Mouse (Mus musculus) ES-E14 (cell line): Measurements from ENCODE around the gene Tulp2. TPM values are rescaled to one million over a fixed set of nuclear protein-coding genes. Genes with fewer than 3 reads are reported as not detected.

Source experiments
- DNase-seq: peaks from one replicate; pipeline ENCODE4 v3.0.0-alpha.2; 2013; ENCODE audit warnings: low read depth, low spot score
- H3K27ac ChIP-seq: 2 replicates; pipeline ENCODE4 v1.5.1; 2012; ENCODE audit warnings: low read depth, mild to moderate bottlenecking, low read length, moderate library complexity, mixed read lengths; ENCODE audit not compliant: poor library complexity, insufficient read depth, severe bottlenecking
- H3K36me3 ChIP-seq: 2 replicates; pipeline ENCODE4 v1.6.1; 2012; ENCODE audit warnings: mild to moderate bottlenecking, low read length, moderate library complexity, mixed read lengths; ENCODE audit not compliant: control insufficient read depth, poor library complexity, insufficient read depth, severe bottlenecking
- H3K4me1 ChIP-seq, 2 experiments: fragments of 150-350 bp in 1 of 2; sonication (generic) in 1 of 2; 2 replicates each; pipeline ENCODE4 v1.6.1; 2012; ENCODE audit warnings: low read length in 2 of 2, mild to moderate bottlenecking in 1 of 2, mixed read lengths in 1 of 2; ENCODE audit not compliant: control insufficient read depth in 2 of 2, insufficient read depth in 2 of 2, poor library complexity in 1 of 2
- H3K4me3 ChIP-seq, 2 experiments: fragments of 150-350 bp in 1 of 2; sonication (generic) in 1 of 2; 2 replicates each; pipeline ENCODE4 v1.5.1; 2012; ENCODE audit warnings: low read length in 2 of 2, low read depth in 1 of 2, mild to moderate bottlenecking in 1 of 2, mixed read lengths in 1 of 2; ENCODE audit not compliant: insufficient read depth in 1 of 2, poor library complexity in 1 of 2, severe bottlenecking in 1 of 2
- H3K9ac ChIP-seq: 2 replicates; pipeline ENCODE4 v1.6.1; 2012; ENCODE audit warnings: low read depth, mild to moderate bottlenecking, low read length, mixed read lengths; ENCODE audit not compliant: poor library complexity, insufficient read depth, severe bottlenecking
- H3K9me3 ChIP-seq: fragments of 150-350 bp; sonication (generic); 2 replicates; pipeline ENCODE4 v1.6.1; 2012; ENCODE audit warnings: low read depth, mild to moderate bottlenecking, low read length; ENCODE audit not compliant: control insufficient read depth, insufficient read depth
- CHD2 ChIP-seq: IDR thresholded peaks from 2 replicates; pipeline ENCODE4 v1.6.1; 2014; ENCODE audit warnings: mild to moderate bottlenecking, low read depth, low read length, inconsistent platforms
- HCFC1 ChIP-seq: IDR thresholded peaks from 2 replicates; pipeline ENCODE4 v1.6.1; 2012; ENCODE audit warnings: low read length, inconsistent platforms, borderline replicate concordance; ENCODE audit not compliant: insufficient read depth
- MAFK ChIP-seq: IDR thresholded peaks from 2 replicates; pipeline ENCODE4 v1.6.1; 2014; ENCODE audit warnings: mild to moderate bottlenecking, low read depth, low read length, inconsistent platforms; ENCODE audit not compliant: insufficient read depth
- ZC3H11A ChIP-seq: IDR thresholded peaks from 2 replicates; pipeline ENCODE4 v1.6.1; 2012; ENCODE audit warnings: low read depth, mild to moderate bottlenecking, inconsistent platforms, low read length, borderline replicate concordance
- ZNF384 ChIP-seq: IDR thresholded peaks from 2 replicates; pipeline ENCODE4 v1.6.1; 2012; ENCODE audit warnings: low read depth, low read length, inconsistent platforms
- in situ Hi-C, 2 experiments: fragments of 600-800 bp; cut with MboI; formaldehyde crosslinking; loops; one replicate each; pipeline ENCODE4 v1.15.1; 2025; ENCODE audit warnings: low sequenced_read_pairs in 2 of 2, inconsistent platforms in 1 of 2; ENCODE audit not compliant: unreplicated experiment in 2 of 2
- total RNA-seq: library from RNA; depleted of rRNA; stranded (reverse); fragments of 300-350 nt; gene quantifications from 2 replicates; pipeline ENCODE4 v1.2.3, GENCODE M21; 2012

The Tulp2 gene
- total RNA-seq, 1 experiment: 2.6 TPM

- Histone ChIP-seq H3K4me1 (peaks cover 14 to 38% of the 10 kb centered on the region in 2 experiments), H3K9ac (no peak overlapping the region; the same call in 1 of the 2 replicates), H3K36me3 (no peaks in the 10 kb centered on the region), H3K9me3 (no peaks in the 10 kb centered on the region), H3K27ac (peak overlapping the region; percentile 90), H3K4me3 (no peak overlapping the region)
- TF ChIP-seq ZC3H11A (no peak), HCFC1 (no peak), CHD2 (peak; percentile 63; the same call in 1 of the 2 replicates), ZNF384 (peak; percentile 71; the same call in 1 of the 2 replicates), MAFK (no peak)
- peak; percentile 92 for DNase-seq
- in situ Hi-C loops: no loop called here
Observed at GRCm38 (mm10) chr7:45551512-45551883, 69.8 kb downstream of the Tulp2 start.

GRCm38 (mm10) chr7:45553519-45553918 lies 71.8 kb downstream of the Tulp2 start:
- Histone ChIP-seq H3K4me1 (peaks cover 17 to 38% of the 10 kb centered on the region in 2 experiments), H3K27ac (peak overlapping the region; percentile 90), H3K36me3 (no peaks in the 10 kb centered on the region; the same call in 1 of the 2 replicates), H3K9ac (peak overlapping the region; percentile 54; the same call in 1 of the 2 replicates), H3K9me3 (no peaks in the 10 kb centered on the region), H3K4me3 (no peak overlapping the region)
- DNase-seq: no peak
- no peak for TF ChIP-seq ZC3H11A
- no peak for TF ChIP-seq ZNF384
- no peak for TF ChIP-seq HCFC1
- in situ Hi-C loops: no loop called here

- TF ChIP-seq ZNF384: no peak
- no peak for TF ChIP-seq HCFC1
- TF ChIP-seq MAFK: no peak
- TF ChIP-seq CHD2: no peak
- no peak for TF ChIP-seq ZC3H11A
- in situ Hi-C loops: no loop called here
Observed at GRCm38 (mm10) chr7:45553990-45554389, 72.3 kb downstream of the Tulp2 start.

GRCm38 (mm10) chr7:45554744-45555143 lies 73.1 kb downstream of the Tulp2 start, which contains the start of gene Hsd17b14:
Gene Hsd17b14 (plus strand): TSS chr7:45554893.
- Histone ChIP-seq H3K9ac (peak within 1 kb of the TSS; percentile 28; the same call in 1 of the 2 replicates), H3K9me3 (no peaks in the 10 kb centered on the region), H3K4me3 (peak within 1 kb of the TSS; percentile 24 to 39), H3K4me1 (peaks cover 19 to 28% of the 10 kb centered on the region in 2 experiments), H3K36me3 (no peaks in the 10 kb centered on the region; the same call in 1 of the 2 replicates), H3K27ac (peak within 1 kb of the TSS; percentile 90)
- DNase-seq: no peak
- in situ Hi-C loops: no loop called here
- TF ChIP-seq ZC3H11A (no peak), MAFK (no peak), CHD2 (no peak), HCFC1 (no peak), ZNF384 (no peak)

More at GRCm38 (mm10) chr7:45553990-45554389, 72.3 kb downstream of the Tulp2 start:
- Histone ChIP-seq H3K9ac (peak overlapping the region; percentile 11; the same call in 1 of the 2 replicates), H3K36me3 (no peaks in the 10 kb centered on the region; the same call in 1 of the 2 replicates), H3K4me1 (peaks cover 17 to 34% of the 10 kb centered on the region in 2 experiments), H3K27ac (peak overlapping the region; percentile 90), H3K4me3 (no peak overlapping the region), H3K9me3 (no peaks in the 10 kb centered on the region)
- DNase-seq: no peak

GRCm38 (mm10) chr7:45555787-45556186 lies 74.1 kb downstream of the Tulp2 start:
- Histone ChIP-seq H3K36me3 (no peaks in the 10 kb centered on the region; the same call in 1 of the 2 replicates), H3K4me1 (peaks cover 19 to 27% of the 10 kb centered on the region in 2 experiments), H3K27ac (peak overlapping the region; percentile 51; the same call in 1 of the 2 replicates), H3K4me3 (peak overlapping the region in 1 of 2 experiments; percentile 36; a peak in 2 of 4 replicates), H3K9me3 (no peaks in the 10 kb centered on the region), H3K9ac (peak overlapping the region; percentile 68)
- in situ Hi-C loops: no loop called here
- DNase-seq: no peak
- no peak for TF ChIP-seq HCFC1
- TF ChIP-seq ZNF384: no peak
- no peak for TF ChIP-seq MAFK
- TF ChIP-seq ZC3H11A: peak; percentile 67; the same call in 1 of the 2 replicates
- no peak for TF ChIP-seq CHD2
